Mouse (Mus musculus): ENCODE data around the gene Zfp128. TPM values are rescaled to one million over a fixed set of nuclear protein-coding genes. Genes with fewer than 3 reads are reported as not detected.
"Not testable (repeated sequence)": the region's sequence is repeated elsewhere in the genome, so short reads cannot be mapped to it uniquely, and the experiment has no call there.

Zfp128 gene
- polyA plus RNA-seq, 1 experiment from 2014 or later = 1.5 TPM

GRCm38 (mm10) chr7:12927191-12927680, 46.3 kb downstream of the Zfp128 start, which contains the start of gene Rnf225:
Gene Rnf225 (plus strand): TSS chr7:12927416.
- Histone ChIP-seq H3K4me1 (replicated peaks; ENCODE audit: control insufficient read depth, insufficient read depth) (peaks cover 4% of the 10 kb centered on the region; the same call in 1 of the 2 replicates), H3K4me3 (ENCODE audit: low read depth, low read length) (peak within 1 kb of the TSS; percentile 36), H3K36me3 (ENCODE audit: control insufficient read depth, insufficient read depth, low read length) (peaks cover 19% of the 10 kb centered on the region), H3K9me3 (ENCODE audit: control insufficient read depth, low read length) (no peaks in the 10 kb centered on the region), H3K27me3 (ENCODE audit: control insufficient read depth, insufficient read depth, low read length) (no peaks in the 10 kb centered on the region), H3K27ac (replicated peaks) (peak within 1 kb of the TSS; percentile 30), H3K9ac (ENCODE audit: low read length) (peak within 1 kb of the TSS; percentile 47), H3K4me2 (replicated peaks; ENCODE audit: low read depth) (peak within 1 kb of the TSS; percentile 58)
- ATAC-seq (ENCODE audit: low FRiP score, low TSS enrichment) = peak; percentile 86
- 24% methylated on average over 8 of the region's 8 CpGs for WGBS
- DNase-seq (ENCODE audit: low spot score) = peak; percentile 88
- TF ChIP-seq CTCF (IDR thresholded peaks at IDR 0.05; ENCODE audit: low read depth) (no peak), EP300 (optimal IDR thresholded peaks at IDR 0.05) (no peak)

GRCm38 (mm10) chr7:12927693-12928589, 47.0 kb downstream of the Zfp128 start:
- WGBS = 4% methylated on average over 62 of the region's 65 CpGs
- DNase-seq (ENCODE audit: low spot score) = peak; percentile 45
- Histone ChIP-seq H3K4me1 (replicated peaks; ENCODE audit: control insufficient read depth, insufficient read depth) (peaks cover 3% of the 10 kb centered on the region; the same call in 1 of the 2 replicates), H3K36me3 (ENCODE audit: control insufficient read depth, insufficient read depth, low read length) (peaks cover 19% of the 10 kb centered on the region), H3K27ac (replicated peaks) (no peak overlapping the region), H3K4me3 (ENCODE audit: low read depth, low read length) (peak overlapping the region; percentile 36), H3K9me3 (ENCODE audit: control insufficient read depth, low read length) (no peaks in the 10 kb centered on the region), H3K4me2 (replicated peaks; ENCODE audit: low read depth) (peak overlapping the region; percentile 58), H3K27me3 (ENCODE audit: control insufficient read depth, insufficient read depth, low read length) (no peaks in the 10 kb centered on the region), H3K9ac (ENCODE audit: low read length) (peak overlapping the region; percentile 47)
- no peak for TF ChIP-seq EP300 (optimal IDR thresholded peaks at IDR 0.05)
- TF ChIP-seq CTCF (IDR thresholded peaks at IDR 0.05; ENCODE audit: low read depth) = no peak
- peak; percentile 44 for ATAC-seq (ENCODE audit: low FRiP score, low TSS enrichment)

- H3K9me3 ChIP-seq (ENCODE audit: control insufficient read depth, low read length) = no peaks in the 10 kb centered on the region
- no peak overlapping the region for H3K27ac ChIP-seq (replicated peaks)
- H3K4me2 ChIP-seq (replicated peaks; ENCODE audit: low read depth) = no peak overlapping the region
- H3K27me3 ChIP-seq (ENCODE audit: control insufficient read depth, insufficient read depth, low read length) = no peaks in the 10 kb centered on the region
- TF ChIP-seq EP300 (optimal IDR thresholded peaks at IDR 0.05) (no peak), CTCF (IDR thresholded peaks at IDR 0.05; ENCODE audit: low read depth) (no peak)
- no peak overlapping the region for H3K9ac ChIP-seq (ENCODE audit: low read length)
- no peaks in the 10 kb centered on the region for H3K36me3 ChIP-seq (ENCODE audit: control insufficient read depth, insufficient read depth, low read length)
- no peak for ATAC-seq (ENCODE audit: low FRiP score, low TSS enrichment)
- 80% methylated on average over 4 of the region's 4 CpGs for WGBS
- H3K4me1 ChIP-seq (replicated peaks; ENCODE audit: control insufficient read depth, insufficient read depth) = no peaks in the 10 kb centered on the region
- DNase-seq (ENCODE audit: low spot score) = no peak
- no peak overlapping the region for H3K4me3 ChIP-seq (ENCODE audit: low read depth, low read length)
These were observed 52.7 kb downstream of the Zfp128 start for GRCm38 (mm10) chr7:12933615-12934140.

GRCm38 (mm10) chr7:12934808-12935207, 53.8 kb downstream of the Zfp128 start:
- ATAC-seq (ENCODE audit: low FRiP score, low TSS enrichment) = no peak
- WGBS = 67% methylated on average over 3 of the region's 3 CpGs

GRCm38 (mm10) chr7:12937254-12937803, 56.4 kb downstream of the Zfp128 start:
- H3K27ac ChIP-seq (replicated peaks); H3K4me3 ChIP-seq (ENCODE audit: low read depth, low read length); H3K36me3 ChIP-seq (ENCODE audit: control insufficient read depth, insufficient read depth, low read length); H3K9me3 ChIP-seq (ENCODE audit: control insufficient read depth, low read length); H3K9ac ChIP-seq (ENCODE audit: low read length); DNase-seq (ENCODE audit: low spot score); H3K27me3 ChIP-seq (ENCODE audit: control insufficient read depth, insufficient read depth, low read length); H3K4me1 ChIP-seq (replicated peaks; ENCODE audit: control insufficient read depth, insufficient read depth); H3K4me2 ChIP-seq (replicated peaks; ENCODE audit: low read depth); ATAC-seq (ENCODE audit: low FRiP score, low TSS enrichment): not testable (repeated sequence)
- 90% methylated on average over 4 of the region's 4 CpGs for WGBS

More at GRCm38 (mm10) chr7:12934808-12935207, 53.8 kb downstream of the Zfp128 start:
- Histone ChIP-seq H3K4me2 (replicated peaks; ENCODE audit: low read depth) (no peak overlapping the region), H3K4me3 (ENCODE audit: low read depth, low read length) (no peak overlapping the region), H3K27me3 (ENCODE audit: control insufficient read depth, insufficient read depth, low read length) (no peaks in the 10 kb centered on the region), H3K4me1 (replicated peaks; ENCODE audit: control insufficient read depth, insufficient read depth) (no peaks in the 10 kb centered on the region), H3K27ac (replicated peaks) (no peak overlapping the region), H3K36me3 (ENCODE audit: control insufficient read depth, insufficient read depth, low read length) (no peaks in the 10 kb centered on the region), H3K9me3 (ENCODE audit: control insufficient read depth, low read length) (no peaks in the 10 kb centered on the region), H3K9ac (ENCODE audit: low read length) (no peak overlapping the region)
- TF ChIP-seq CTCF (IDR thresholded peaks at IDR 0.05; ENCODE audit: low read depth) = no peak
- TF ChIP-seq EP300 (optimal IDR thresholded peaks at IDR 0.05) = no peak
- no peak for DNase-seq (ENCODE audit: low spot score)

Measured in stomach, postnatal 0 days (tissue).